Mouse (Mus musculus) embryonic stem cell, embryonic (primary cell): ENCODE measurements at regions not wholly inside any gene's neighbourhood (a gene's known extent, or its start where the extent isn't known, plus 50 kb on each side); places are given as distances from the start of the nearest gene placed in this dataset.

Experiments
- CTCF ChIA-PET, 4 experiments: fragments of 300-600 bp in 2 of 4; fragments of 350-600 bp in 2 of 4; sonication (Branson Sonifier 250); formaldehyde crosslinking; loops; one replicate each; lab custom pipeline; 2022; ENCODE audit warnings: inconsistent platforms in 2 of 4; lab: Charles Lee
- POLR2A ChIA-PET, 4 experiments: fragments of 300-600 bp in 2 of 4; fragments of 350-600 bp in 2 of 4; sonication (Branson Sonifier 250); formaldehyde crosslinking; loops; one replicate each; lab custom pipeline; 2022; ENCODE audit warnings: antibody characterized with exemption in 4 of 4, inconsistent platforms in 1 of 4; lab: Charles Lee

GRCm38 (mm10) chr5:85525385-85526194 lies 539.8 kb downstream of the Cenpc1 start:
- POLR2A ChIA-PET, result no interaction called here
- CTCF ChIA-PET, result no interaction called here

- ChIA-PET POLR2A (no interaction called here), CTCF (no interaction called here)
Measured at GRCm38 (mm10) chr5:85505244-85505643, 560.1 kb downstream of the Cenpc1 start.

GRCm38 (mm10) chr5:85497261-85497660 lies 568.1 kb downstream of the Cenpc1 start:
- POLR2A ChIA-PET, result no interaction called here
- CTCF ChIA-PET, result no interaction called here

- POLR2A ChIA-PET, result no interaction called here
Measured at GRCm38 (mm10) chr5:85485733-85486322, 579.6 kb downstream of the Cenpc1 start.

GRCm38 (mm10) chr5:85485157-85485556 lies 580.2 kb downstream of the Cenpc1 start:
- POLR2A ChIA-PET, result no interaction called here
- CTCF ChIA-PET, result no interaction called here

More at GRCm38 (mm10) chr5:85485733-85486322, 579.6 kb downstream of the Cenpc1 start:
- CTCF ChIA-PET, result no interaction called here

GRCm38 (mm10) chr5:85467811-85468210 lies 597.6 kb downstream of the Cenpc1 start:
- POLR2A ChIA-PET, result no interaction called here
- CTCF ChIA-PET, result no interaction called here

- CTCF ChIA-PET, result no interaction called here
- POLR2A ChIA-PET, result no interaction called here
Measured at GRCm38 (mm10) chr5:85467151-85467550, 598.2 kb downstream of the Cenpc1 start.
